Mouse (Mus musculus) small intestine, adult 2 months (tissue): Measurements from ENCODE around the gene Gatc. TPM values are rescaled to one million over a fixed set of nuclear protein-coding genes. Genes with fewer than 3 reads are reported as not detected.
A peak's percentile ranks its signal among the peaks of the same experiment; 100 is the strongest.
"Not testable (repeated sequence)": the region's sequence is repeated elsewhere in the genome, so short reads cannot be mapped to it uniquely, and the experiment has no call there.

Experiments used
- H3K27ac ChIP-seq: fragments of 200-500 bp; 2 replicates; pipeline ENCODE4 v1.5.1; 2012; ENCODE audit warnings: low read depth, low read length, control low read depth, inconsistent platforms; ENCODE audit not compliant: insufficient read depth
- H3K27me3 ChIP-seq: fragments of 200-500 bp; 2 replicates; pipeline ENCODE4 v1.6.1; 2012; ENCODE audit warnings: mild to moderate bottlenecking, moderate library complexity, low read length, inconsistent platforms; ENCODE audit not compliant: control insufficient read depth, insufficient read depth
- H3K36me3 ChIP-seq: fragments of 200-500 bp; 2 replicates; pipeline ENCODE4 v1.6.1; 2012; ENCODE audit warnings: mild to moderate bottlenecking, low read length, control low read depth, inconsistent platforms; ENCODE audit not compliant: control insufficient read depth, insufficient read depth
- H3K4me1 ChIP-seq: fragments of 200-500 bp; 2 replicates; pipeline ENCODE4 v1.6.1; 2012; ENCODE audit warnings: low read length, inconsistent platforms, mixed read lengths; ENCODE audit not compliant: control insufficient read depth, insufficient read depth, insufficient read length
- H3K4me3 ChIP-seq: fragments of 200-500 bp; 2 replicates; pipeline ENCODE4 v1.5.1; 2012; ENCODE audit warnings: low read depth, mild to moderate bottlenecking, control low read depth, inconsistent platforms, low read length, moderate library complexity
- CTCF ChIP-seq: fragments of 200-500 bp; IDR thresholded peaks from 2 replicates; pipeline ENCODE4 v1.5.1; 2012; ENCODE audit warnings: low read depth, mild to moderate bottlenecking, control low read depth, inconsistent platforms, low read length, moderate library complexity, mixed read lengths; ENCODE audit not compliant: insufficient replicate concordance, insufficient read length; ENCODE audit errors: extremely low read depth
- POLR2A ChIP-seq: fragments of 200-500 bp; IDR thresholded peaks from 2 replicates; pipeline ENCODE4 v1.6.1; 2012; ENCODE audit warnings: low read depth, mild to moderate bottlenecking, control low read depth, inconsistent platforms, low read length, moderate library complexity
- WGBS: fragments of 180-500 bp; shearing (Covaris S2); methylation state at CpG from one replicate; pipeline ENCODE4 v1.1.7; 2018; 5-methylcytosine and 5-hydroxymethylcytosine counted together
- polyA plus RNA-seq: library from polyadenylated mRNA; depleted of rRNA; stranded (reverse); fragments of >200 nt; gene quantifications from 2 replicates; pipeline ENCODE4 v1.2.3, GENCODE M21; 2012; rRNA removed

Gene Gatc
- 3.3 and 6.0 TPM in 2 replicates for polyA plus RNA-seq

DNA sequence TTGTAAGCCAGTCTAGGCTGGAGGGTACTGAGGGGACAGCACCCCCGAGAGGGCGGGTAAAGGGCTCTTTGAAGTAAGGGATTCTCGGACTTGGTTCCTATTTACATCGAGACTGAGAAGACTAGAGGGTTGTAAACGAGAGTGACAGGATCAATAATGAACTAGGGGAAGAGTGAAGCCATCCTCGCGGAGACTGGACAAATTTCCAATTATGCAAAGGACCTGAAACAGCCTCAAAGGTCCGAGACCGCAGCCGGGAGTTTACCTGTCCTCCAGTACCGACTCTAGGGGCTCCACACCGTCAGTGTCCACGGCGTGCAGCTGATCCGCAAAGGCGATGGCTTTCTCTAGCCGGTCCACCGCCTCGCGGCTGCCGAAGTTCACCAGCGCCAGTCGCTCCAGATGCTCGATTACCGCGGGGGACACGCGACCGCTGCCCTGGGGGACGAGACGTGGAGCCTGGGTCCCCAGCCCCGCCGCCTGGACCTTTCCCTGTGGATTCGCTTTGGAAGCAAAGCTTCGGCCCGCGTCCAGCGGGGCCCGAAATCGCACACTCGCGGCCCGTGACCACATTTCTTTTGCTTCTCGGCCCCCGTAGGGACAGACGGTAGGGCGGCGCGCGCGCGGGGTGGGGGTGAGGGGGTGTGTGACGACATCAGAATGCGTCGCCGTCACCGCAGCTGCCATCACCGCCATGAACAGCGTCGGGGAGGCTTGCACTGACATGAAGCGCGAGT, at the start of gene Gatc, which contains the start of gene Triap1:
Gatc (minus strand) TSS at position 602 of the 737 bp plus-strand sequence.
Triap1 (plus strand) TSS at position 649 of the 737 bp plus-strand sequence.
- peaks cover 31% of the 10 kb centered on the region for H3K36me3 ChIP-seq
- H3K27me3 ChIP-seq, result no peaks in the 10 kb centered on the region
- peak within 1 kb of the TSS; percentile 71 for H3K27ac ChIP-seq
- TF ChIP-seq CTCF, result no peak; the same call in 1 of the 2 replicates
- no peak; the same call in 1 of the 2 replicates for TF ChIP-seq POLR2A
- under 1% methylated on average over 62 of the region's 62 CpGs for WGBS
- H3K4me1 ChIP-seq, result peaks cover 5% of the 10 kb centered on the region; the same call in 1 of the 2 replicates
- H3K4me3 ChIP-seq, result peak within 1 kb of the TSS; percentile 98

DNA sequence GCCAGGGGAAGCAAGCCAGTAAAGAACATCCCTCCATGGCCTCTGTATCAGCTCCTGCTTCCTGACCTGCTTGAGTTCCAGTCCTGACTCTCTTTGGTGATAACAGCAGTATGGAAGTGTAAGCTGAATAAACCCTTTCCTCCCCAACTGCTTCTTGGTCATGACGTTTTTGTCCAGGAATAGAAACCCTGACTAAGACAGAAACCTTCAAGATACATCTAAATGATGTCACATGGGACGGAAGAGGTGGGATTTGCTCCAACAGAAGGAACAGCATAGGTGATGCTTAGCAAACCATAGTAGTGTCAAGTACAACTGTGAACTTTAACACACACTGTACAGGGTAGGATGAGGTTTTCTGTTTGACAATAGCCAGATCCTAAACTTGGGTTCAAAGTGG, 37.9 kb upstream of the Gatc start:
- 69% methylated on average over 2 of the region's 2 CpGs for WGBS

DNA sequence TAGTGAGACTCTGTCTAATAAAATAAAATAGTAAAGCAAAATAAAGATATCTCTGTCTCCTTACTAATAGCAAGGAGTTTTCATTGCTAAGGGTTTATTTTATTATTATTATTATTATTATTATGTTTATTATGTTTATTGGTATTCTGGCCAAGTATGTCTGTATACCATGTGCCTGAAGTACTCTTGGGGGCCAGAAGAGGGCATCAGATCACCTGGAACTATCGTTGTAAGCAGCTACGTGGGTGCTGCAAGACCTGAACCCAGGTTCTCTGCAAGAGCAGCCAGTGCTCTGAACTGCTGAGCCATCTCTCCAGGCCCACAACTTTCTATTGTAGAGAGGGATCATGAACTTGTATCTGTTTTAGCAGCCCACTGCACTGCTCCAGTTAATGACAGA, 34.5 kb upstream of the Gatc start:
- 74% methylated on average over 2 of the region's 2 CpGs for WGBS
- no peaks in the 10 kb centered on the region for H3K4me1 ChIP-seq
- no peak overlapping the region for H3K4me3 ChIP-seq
- no peaks in the 10 kb centered on the region for H3K36me3 ChIP-seq
- H3K27me3 ChIP-seq, result peaks cover 11% of the 10 kb centered on the region
- TF ChIP-seq POLR2A, result no peak
- TF ChIP-seq CTCF, result no peak
- H3K27ac ChIP-seq, result no peak overlapping the region

More for the DNA sequence above, 37.9 kb upstream of the Gatc start:
- not testable (repeated sequence) for H3K4me1 ChIP-seq, H3K27ac ChIP-seq, H3K27me3 ChIP-seq, H3K36me3 ChIP-seq, H3K4me3 ChIP-seq

DNA sequence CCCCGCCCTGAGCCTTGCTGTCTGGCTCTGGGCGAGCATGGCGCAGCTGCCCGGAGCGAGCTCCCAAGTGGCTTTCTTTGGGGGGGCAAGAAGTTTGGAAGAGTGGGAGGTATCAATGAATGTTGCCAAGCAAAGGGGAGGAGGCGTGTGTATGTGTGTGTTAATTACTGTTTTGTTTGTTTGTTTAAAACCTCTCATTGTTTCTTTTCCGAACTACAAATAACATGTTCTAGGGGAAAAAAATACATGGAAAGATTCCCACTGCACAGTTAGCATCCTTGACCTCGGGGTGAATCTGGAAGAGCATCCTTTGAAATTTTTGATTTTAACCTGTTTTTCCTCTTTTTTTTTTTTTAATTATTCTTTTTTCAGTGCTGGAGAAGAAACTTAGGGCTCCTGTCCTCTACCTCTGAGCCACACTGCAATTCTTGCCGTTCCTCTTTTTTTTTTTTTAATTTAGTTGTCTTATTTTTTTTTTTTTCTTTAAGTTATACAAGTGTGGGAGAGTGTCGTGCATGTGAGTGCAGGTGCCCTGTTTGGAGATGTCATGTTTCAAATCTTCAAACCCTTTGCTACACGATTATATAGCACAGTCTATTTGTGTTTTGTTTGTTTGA, 33.3 kb upstream of the Gatc start:
- H3K27me3 ChIP-seq, result peaks cover 11% of the 10 kb centered on the region
- H3K4me1 ChIP-seq, result no peaks in the 10 kb centered on the region
- H3K4me3 ChIP-seq, result no peak overlapping the region
- H3K36me3 ChIP-seq, result no peaks in the 10 kb centered on the region
- TF ChIP-seq POLR2A (no peak), CTCF (no peak)
- 40% methylated on average over 11 of the region's 11 CpGs for WGBS
- no peak overlapping the region for H3K27ac ChIP-seq

- 38% methylated on average over 26 of the region's 26 CpGs for WGBS
- Histone ChIP-seq H3K27ac (no peak overlapping the region), H3K4me3 (no peak overlapping the region), H3K27me3 (peaks cover 11% of the 10 kb centered on the region), H3K4me1 (no peaks in the 10 kb centered on the region), H3K36me3 (no peaks in the 10 kb centered on the region)
- TF ChIP-seq CTCF (no peak), POLR2A (no peak)
Measured at GRCm38 (mm10) chr5:115373441-115374203, 32.6 kb upstream of the Gatc start.

- Histone ChIP-seq H3K4me1 (no peaks in the 10 kb centered on the region), H3K36me3 (no peaks in the 10 kb centered on the region), H3K27ac (no peak overlapping the region), H3K4me3 (no peak overlapping the region), H3K27me3 (peaks cover 11% of the 10 kb centered on the region)
- 62% methylated on average over 9 of the region's 9 CpGs for WGBS
- no peak for TF ChIP-seq CTCF
- TF ChIP-seq POLR2A, result no peak
Measured at GRCm38 (mm10) chr5:115371736-115372135, 30.8 kb upstream of the Gatc start.

- H3K27me3 ChIP-seq, result no peaks in the 10 kb centered on the region
- H3K4me1 ChIP-seq, result no peaks in the 10 kb centered on the region
- H3K4me3 ChIP-seq, result no peak overlapping the region
- no peak for TF ChIP-seq CTCF
- TF ChIP-seq POLR2A, result no peak
- no peak overlapping the region for H3K27ac ChIP-seq
- no peaks in the 10 kb centered on the region for H3K36me3 ChIP-seq
- WGBS, result 76% methylated on average over 4 of the region's 4 CpGs
Measured at GRCm38 (mm10) chr5:115364782-115365181, 23.8 kb upstream of the Gatc start.
